Mouse (Mus musculus): ENCODE measurements around the gene Mettl21a.
"Not testable (repeated sequence)": the region's sequence is repeated elsewhere in the genome, so short reads cannot be mapped to it uniquely, and the experiment has no call there.

Mettl21a gene

DNA sequence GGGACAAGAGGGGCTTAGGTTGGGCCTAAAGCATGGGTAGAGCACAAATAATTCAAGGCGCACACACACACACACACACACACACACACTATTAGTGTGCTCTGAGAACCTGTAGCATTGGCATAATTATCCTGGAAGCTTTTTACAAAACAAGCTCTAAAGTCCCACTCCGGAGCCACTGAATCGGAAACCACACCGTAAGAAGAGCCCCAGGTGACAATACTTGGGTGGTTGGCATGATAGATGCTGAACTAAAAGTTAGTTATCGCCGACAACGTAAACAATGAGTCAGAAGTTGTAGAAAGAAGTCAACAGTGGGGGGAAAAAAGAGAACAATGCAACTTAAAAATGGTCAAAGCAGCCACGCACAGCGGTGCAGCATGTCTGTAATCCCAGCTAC is 2.7 kb downstream of the Mettl21a start:
- DNase-seq (ENCODE audit: low spot score) = no peak

DNA sequence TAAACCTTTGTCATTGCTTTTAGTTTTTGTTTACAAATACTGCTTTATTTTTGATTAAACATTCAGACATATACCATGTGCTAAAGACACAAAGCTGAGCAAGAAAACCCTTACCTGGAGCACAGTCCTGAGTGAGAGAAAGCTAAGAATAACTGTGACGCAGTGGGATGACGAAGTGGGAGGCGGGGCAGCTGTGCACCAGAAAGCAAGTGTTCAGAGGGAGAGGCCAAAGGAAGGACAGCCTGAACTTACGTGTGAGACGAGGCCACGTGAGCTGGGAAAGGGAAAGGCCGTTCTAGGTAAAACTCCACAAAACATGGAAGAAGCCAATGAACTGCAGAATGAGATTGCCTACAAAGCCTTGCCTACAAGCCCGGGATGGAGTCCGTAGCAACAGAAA is 7.1 kb downstream of the Mettl21a start:
- DNase-seq (ENCODE audit: low spot score) = no peak

- no peak for DNase-seq (ENCODE audit: low spot score)
Measured at GRCm38 (mm10) chr1:64609145-64609544, 7.9 kb downstream of the Mettl21a start.

DNA sequence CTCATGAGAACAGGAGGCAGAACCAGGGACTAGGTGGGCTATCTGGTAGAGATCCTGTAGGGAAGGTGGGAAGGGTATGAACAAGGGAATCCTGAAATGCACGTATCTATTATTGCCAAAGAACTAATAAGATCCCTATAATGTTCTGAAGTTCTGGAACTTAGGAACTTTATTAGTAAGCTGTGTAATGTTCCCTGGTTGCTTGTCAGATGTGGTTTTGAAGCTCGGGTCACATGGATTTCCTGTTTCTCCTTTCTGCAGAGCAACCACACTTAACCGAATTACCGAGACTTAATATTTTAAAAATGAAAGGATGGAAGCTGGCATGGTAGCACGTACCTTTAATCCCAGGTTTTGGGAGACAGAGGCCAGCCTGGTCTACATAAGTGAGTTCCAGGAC is 13.7 kb downstream of the Mettl21a start:
- no peak for DNase-seq (ENCODE audit: low spot score)

DNA sequence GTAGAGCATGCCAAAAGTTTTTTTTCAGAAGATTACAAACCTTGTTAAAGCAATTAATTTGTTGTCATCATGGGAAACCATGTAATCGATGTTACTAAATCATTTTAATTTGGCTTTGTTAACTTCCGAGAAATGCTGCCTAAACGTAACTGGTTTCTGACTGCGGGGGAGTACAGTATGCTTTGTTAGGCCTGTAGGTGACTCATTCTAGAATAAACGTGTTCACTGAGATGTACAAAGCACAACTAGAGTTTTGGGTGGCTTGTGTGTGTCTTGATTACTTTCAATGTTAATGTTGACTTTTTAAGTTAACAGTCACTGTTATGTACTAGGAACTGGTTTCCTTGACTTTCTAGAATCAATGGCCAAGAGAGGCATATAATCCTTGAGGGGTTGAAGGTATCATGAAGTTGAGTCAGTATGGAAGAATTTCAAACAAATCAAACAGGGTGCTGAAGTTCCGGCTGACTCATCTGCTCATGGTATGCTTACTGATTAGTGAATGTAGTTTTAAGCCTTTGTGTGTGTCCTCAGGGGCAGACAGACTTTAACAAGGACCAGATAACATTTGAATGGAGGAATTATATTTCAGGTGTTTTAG is 15.7 kb downstream of the Mettl21a start:
- no peak for DNase-seq (ENCODE audit: low spot score)

GRCm38 (mm10) chr1:64600413-64601077 is 16.5 kb downstream of the Mettl21a start:
- DNase-seq (ENCODE audit: low spot score) = no peak

- no peak for DNase-seq (ENCODE audit: low spot score)
Measured at GRCm38 (mm10) chr1:64598926-64599325, 18.1 kb downstream of the Mettl21a start.

DNA sequence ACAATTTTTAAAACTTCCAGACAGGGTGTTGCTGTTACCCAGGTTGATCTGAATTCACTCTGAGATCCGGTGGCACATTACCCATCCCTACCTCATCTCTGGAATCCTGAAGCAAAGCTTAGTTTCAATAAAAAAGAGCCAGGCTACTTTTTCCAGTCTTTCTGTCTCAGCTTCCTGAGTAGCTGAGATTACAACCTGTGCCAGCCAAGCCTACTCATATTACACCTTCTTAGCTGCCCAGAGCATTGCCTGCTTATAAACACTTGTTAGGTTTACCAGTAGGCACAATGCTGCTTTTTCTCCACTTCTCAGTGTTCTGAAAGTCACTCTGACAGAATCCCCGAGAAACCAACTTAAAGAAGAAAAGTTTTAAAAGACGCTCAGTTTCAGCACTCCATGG is 38.2 kb downstream of the Mettl21a start:
- no peak for DNase-seq (ENCODE audit: low spot score)

DNA sequence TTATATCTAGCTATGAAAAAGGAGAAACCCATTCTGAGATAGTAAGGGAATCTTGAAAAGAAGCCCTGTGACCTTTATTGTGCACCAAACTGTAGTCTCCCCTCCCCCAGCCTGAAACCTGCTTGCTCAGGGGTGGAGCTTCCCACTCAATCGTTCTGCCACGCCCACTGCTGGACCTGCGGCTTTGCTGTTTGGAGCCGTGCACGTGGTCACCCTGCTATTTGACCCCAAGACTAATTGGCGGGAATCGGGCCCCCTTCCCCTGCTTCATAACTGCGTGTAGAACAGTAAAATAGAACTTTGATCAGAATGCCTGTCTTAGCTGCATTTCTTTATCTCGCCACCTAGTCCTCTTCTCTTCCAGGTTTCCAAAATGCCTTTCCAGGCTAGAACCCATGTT is 39.1 kb downstream of the Mettl21a start:
- not testable (repeated sequence) for DNase-seq (ENCODE audit: low spot score)

GRCm38 (mm10) chr1:64576732-64577131 is 40.3 kb downstream of the Mettl21a start:
- DNase-seq (ENCODE audit: low spot score) = no peak

- DNase-seq (ENCODE audit: low spot score) = no peak
Measured at GRCm38 (mm10) chr1:64576022-64576421, 41.0 kb downstream of the Mettl21a start.

- DNase-seq (ENCODE audit: low spot score) = no peak
Measured at GRCm38 (mm10) chr1:64568206-64568605, 48.8 kb downstream of the Mettl21a start.

DNA sequence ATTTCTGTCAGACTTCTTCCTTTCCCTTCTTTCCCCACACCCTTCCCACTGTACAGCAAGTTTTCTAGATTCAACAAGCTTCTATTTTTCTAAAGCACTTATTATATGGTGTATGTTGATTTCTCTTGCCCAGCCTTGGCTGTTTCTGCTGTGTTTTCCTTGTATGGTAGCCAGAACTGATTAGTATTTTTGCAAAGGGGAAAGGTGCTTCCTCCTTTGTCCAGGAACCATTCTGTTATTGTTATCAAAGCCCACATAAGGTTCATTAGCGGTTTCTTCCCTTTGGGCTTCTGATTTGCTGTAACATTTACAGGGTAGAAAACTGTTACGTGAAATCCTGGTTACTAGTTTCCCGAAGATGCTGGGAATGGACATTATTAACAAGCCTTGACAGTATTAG is 56.9 kb downstream of the Mettl21a start:
- DNase-seq (ENCODE audit: low spot score) = no peak

Measured in retina, embryonic 14.5 days (tissue).